ENCODE assay signal across 11 mouse cellular contexts in the genomic region with DNA sequence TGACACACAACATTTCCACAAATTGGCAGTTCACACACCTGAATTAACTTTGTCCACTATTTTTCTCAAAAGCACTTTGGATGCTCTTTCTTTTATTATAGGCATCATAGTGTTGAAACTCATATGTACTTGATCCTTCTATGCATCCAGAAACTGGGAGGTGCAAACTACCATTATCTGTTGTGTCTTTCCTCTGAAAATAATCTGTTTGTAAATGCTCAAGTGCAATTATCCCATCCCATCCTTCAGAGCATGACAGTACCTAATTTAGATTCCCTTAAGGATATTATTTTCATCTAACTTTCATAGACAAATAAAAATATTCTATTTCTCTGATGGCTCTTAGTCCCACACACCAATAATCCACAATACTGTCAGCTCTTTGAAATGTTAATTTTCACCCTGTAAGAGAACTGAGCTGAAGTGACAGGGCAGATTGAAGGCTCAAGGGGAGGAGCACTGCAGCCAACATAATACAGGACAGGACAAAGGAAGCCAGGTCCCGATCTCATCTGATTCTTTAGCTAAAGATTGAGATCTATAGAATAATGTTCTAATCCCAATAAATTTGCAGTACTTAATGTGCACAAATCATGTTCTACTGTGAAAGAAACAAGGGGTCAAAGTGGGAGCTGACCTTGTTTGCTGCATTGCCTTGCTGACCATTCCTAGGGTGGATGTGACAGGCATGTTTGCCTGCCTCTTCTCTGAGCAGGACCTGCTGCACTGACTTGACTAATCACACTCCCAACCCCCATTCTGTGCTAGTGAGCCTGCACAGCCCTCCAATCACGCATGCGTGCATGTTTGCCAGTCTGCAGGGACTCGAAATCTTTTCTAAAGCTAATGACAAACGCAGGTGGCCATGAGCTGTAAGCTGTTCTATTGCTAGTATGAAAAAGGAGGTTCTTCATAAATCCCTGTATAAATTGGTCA. TPM values are rescaled to one million over a fixed set of nuclear protein-coding genes. Genes with fewer than 3 reads are reported as not detected.
DNase-seq lines count a peak whose midpoint lies in the region; ATAC-seq and TF ChIP-seq lines count a peak whose summit lies in the region.
"Had no signal": no experiment of that assay in that cellular context is flagged by ENCODE, and none has a peak within 500 bp of the region (broad histone marks: within the 10 kb centered on the region; RNA-seq: fewer than 3 reads in every experiment).

No protein-coding gene starts in this region.

- H3K9me3 ChIP-seq in forebrain, embryonic 15.5 days: no peaks in the 10 kb centered on the region

- H3K27ac ChIP-seq in cerebellum, adult 2 months (ENCODE audit: insufficient read depth, low read length): no peak overlapping the region
- peak overlapping the region; percentile 72 for H3K27ac ChIP-seq in forebrain, embryonic 15.5 days (replicated peaks)
- H3K27ac ChIP-seq: heart, embryonic 13.5 days; liver, embryonic 14.5 days had no signal

- 39% methylated on average over 5 of the region's 5 CpGs for WGBS in cerebellum, adult 2 months
- WGBS in forebrain, embryonic 15.5 days: 49% methylated on average over 5 of the region's 5 CpGs

- no peaks in the 10 kb centered on the region for H3K27me3 ChIP-seq in cerebellum, adult 2 months (ENCODE audit: control insufficient read depth, insufficient read depth, low read length)
- no peaks in the 10 kb centered on the region for H3K27me3 ChIP-seq in forebrain, embryonic 15.5 days
- H3K27me3 ChIP-seq: CH12.LX; heart, embryonic 13.5 days had no signal

- no peak overlapping the region for H3K4me3 ChIP-seq in cerebellum, adult 2 months (replicated peaks; ENCODE audit: insufficient read depth, low read depth, low read length)
- H3K4me3 ChIP-seq in forebrain, embryonic 15.5 days: peak overlapping the region; percentile 17
- H3K4me3 ChIP-seq: heart, embryonic 13.5 days had no signal

- DNase-seq in cerebellum, adult 2 months: peak; percentile 70 to 77
- DNase-seq in layer of hippocampus, postnatal 14 days (ENCODE audit: low spot score in 2 of 2): peak; percentile 13 to 66
- peak; percentile 12 for DNase-seq in neural tube, embryonic 10.5 days (ENCODE audit: extremely low spot score, low spot score)
- no peak for DNase-seq in adrenal gland, postnatal 25 days
- DNase-seq in adrenal gland, postnatal 10 days: no peak
- no peak for DNase-seq in kidney, adult 11 months

- no peak overlapping the region for H3K9ac ChIP-seq in forebrain, embryonic 15.5 days (replicated peaks)
- H3K9ac ChIP-seq: heart, embryonic 13.5 days; liver, embryonic 14.5 days had no signal

- H3K4me1 ChIP-seq in cerebellum, adult 2 months (ENCODE audit: control insufficient read depth, insufficient read depth, low read length): no peaks in the 10 kb centered on the region
- H3K4me1 ChIP-seq in forebrain, embryonic 15.5 days: no peaks in the 10 kb centered on the region
- H3K4me1 ChIP-seq: heart, embryonic 13.5 days had no signal

- TF ChIP-seq CTCF in cerebellum, adult 2 months (IDR thresholded peaks at IDR 0.05; ENCODE audit: borderline replicate concordance, insufficient read depth, low read depth, low read length): no peak

- no peaks in the 10 kb centered on the region for H3K36me3 ChIP-seq in forebrain, embryonic 15.5 days
- H3K36me3 ChIP-seq: heart, embryonic 13.5 days had no signal

- peak overlapping the region; percentile 14; the same call in 1 of the 2 replicates for H3K4me2 ChIP-seq in forebrain, embryonic 15.5 days (replicated peaks)
- H3K4me2 ChIP-seq: heart, embryonic 13.5 days had no signal

- ATAC-seq in forebrain, embryonic 15.5 days (replicated peaks): peak; percentile 97
- ATAC-seq in megakaryocyte-erythroid progenitor cell, adult 5-6 weeks (replicated peaks; ENCODE audit: low FRiP score, low TSS enrichment, poor library complexity, severe bottlenecking): no peak

- TF ChIP-seq POLR2A in cerebellum, adult 2 months (IDR thresholded peaks at IDR 0.05; ENCODE audit: borderline replicate concordance, insufficient read depth, low read length): no peak

RNA-seq across cellular contexts. Expression of a gene that starts 30.5 kb away (rescaled TPM):
- 958 and 1,030 TPM in 2 replicates for polyA plus RNA-seq in cerebellum, adult 2 months (2012; rRNA removed)
- 477 and 487 TPM in 2 replicates for polyA plus RNA-seq in forebrain, embryonic 15.5 days (2015; fragmentation: Nextera tagmentation; extraction: Ambion mirVana)
- 100 to 1,000 TPM; 899 to 936 TPM for total RNA-seq in layer of hippocampus, postnatal 14 days (2021)
- not detected in 2 replicates for total RNA-seq in megakaryocyte-erythroid progenitor cell, adult 5-6 weeks (2014; fragmentation: Nextera tagmentation)
- not detected in 2 replicates for total RNA-seq in megakaryocyte-erythroid progenitor cell, adult 5-6 weeks (2017)
- total RNA-seq in adrenal gland, postnatal 25 days (2021): 24.1 and 28.5 TPM in 2 replicates
- 10 to 100 TPM; 35.4 to 47.7 TPM for total RNA-seq in adrenal gland, postnatal 10 days (2021)

Comparison
In these comparisons a context has a peak if more than half of its experiments do, and no peak if none do; other contexts are left out.
1. DNase-seq: peak in cerebellum, adult 2 months (2 of 2), layer of hippocampus, postnatal 14 days (2 of 2) and neural tube, embryonic 10.5 days (single experiment); none in adrenal gland, postnatal 25 days (single experiment), adrenal gland, postnatal 10 days (single experiment) and kidney, adult 11 months (single experiment).
2. RNA of a gene that starts 30.5 kb away (total RNA-seq): 899 to 936 TPM in layer of hippocampus, postnatal 14 days, 35.4 to 47.7 TPM in adrenal gland, postnatal 10 days and 24.1 to 28.5 TPM in adrenal gland, postnatal 25 days; not detected in megakaryocyte-erythroid progenitor cell, adult 5-6 weeks; every median in the first group is over 10 times any median in the second.